Mouse (Mus musculus) stomach, embryonic 16.5 days (tissue): Measurements from ENCODE around the gene Prc1. TPM values are rescaled to one million over a fixed set of nuclear protein-coding genes. Genes with fewer than 3 reads are reported as not detected.

Source experiments
- ATAC-seq: fragments of 200-750 bp; cut with Nextera tagmentation; 2 replicates; pipeline ENCODE4 v1.8.0; 2017; ENCODE audit warnings: moderate number of reproducible peaks, moderate TSS enrichment; ENCODE audit not compliant: insufficient read depth, low FRiP score
- H3K27ac ChIP-seq: fragments of 300-500 bp; sonication (generic); 2 replicates; pipeline ENCODE4 v1.5.1; 2014; ENCODE audit warnings: low read length
- H3K27me3 ChIP-seq: fragments of 300-500 bp; sonication (generic); 2 replicates; pipeline ENCODE4 v1.6.1; 2014; ENCODE audit warnings: low read length, control low read depth, mixed read lengths; ENCODE audit not compliant: control insufficient read depth, insufficient read depth
- H3K36me3 ChIP-seq: fragments of 300-500 bp; sonication (generic); 2 replicates; pipeline ENCODE4 v1.6.1; 2014; ENCODE audit warnings: low read length; ENCODE audit not compliant: control insufficient read depth, insufficient read depth
- H3K4me1 ChIP-seq: fragments of 300-500 bp; sonication (generic); 2 replicates; pipeline ENCODE4 v1.6.1; 2014; ENCODE audit warnings: low read length, control low read depth, mixed read lengths; ENCODE audit not compliant: control insufficient read depth, insufficient read depth
- H3K4me2 ChIP-seq: fragments of 300-500 bp; sonication (generic); 2 replicates; pipeline ENCODE4 v1.6.1; 2014; ENCODE audit warnings: low read depth, low read length, mixed read lengths
- H3K4me3 ChIP-seq: fragments of 300-500 bp; sonication (generic); replicated peaks from 2 replicates; pipeline ENCODE4 v1.5.1; 2014; ENCODE audit warnings: mild to moderate bottlenecking, low read length
- H3K9ac ChIP-seq: fragments of 300-500 bp; sonication (generic); 2 replicates; pipeline ENCODE4 v1.6.1; 2014; ENCODE audit warnings: low read length
- H3K9me3 ChIP-seq: fragments of 300-500 bp; sonication (generic); replicated peaks from 2 replicates; pipeline ENCODE4 v1.6.1; 2016; ENCODE audit warnings: low read length, control low read depth; ENCODE audit not compliant: control insufficient read depth
- WGBS: fragments of 180-500 bp; shearing (Covaris S2); extraction: QIAGEN DNeasy Blood & Tissue Kit; methylation state at CpG from one replicate; pipeline ENCODE4 v1.1.7; 2014; 5-methylcytosine and 5-hydroxymethylcytosine counted together
- polyA plus RNA-seq: library from polyadenylated mRNA; unstranded; fragments of >200 nt; fragmentation: Nextera tagmentation; extraction: Ambion mirVana; gene quantifications from 2 replicates; pipeline ENCODE4 v1.2.1, GENCODE M21; 2015

Prc1 gene
- polyA plus RNA-seq, 1 experiment from 2014 or later, result 125 TPM

DNA sequence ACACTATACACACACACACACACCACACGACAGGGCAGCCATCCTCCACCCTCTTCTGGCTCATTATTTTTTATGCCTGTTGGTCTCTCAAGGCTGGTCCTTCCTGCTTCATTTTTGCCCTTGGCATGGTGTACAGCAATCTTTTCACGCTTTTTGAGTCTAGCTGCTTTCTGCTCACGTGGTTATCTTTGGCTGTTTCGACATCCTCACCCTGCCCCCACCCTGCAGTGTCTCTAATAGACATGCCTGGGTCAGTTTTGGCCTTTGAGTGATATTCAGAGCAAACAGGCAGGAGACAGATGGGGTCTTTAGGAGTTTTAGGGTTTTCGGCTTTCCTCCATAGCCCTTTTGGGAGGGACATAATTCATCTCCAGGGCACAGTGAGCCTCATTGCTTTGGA is 52.6 kb downstream of the Prc1 start:
- Histone ChIP-seq H3K36me3 (no peaks in the 10 kb centered on the region), H3K9ac (no peak overlapping the region), H3K9me3 (no peaks in the 10 kb centered on the region), H3K27ac (peak overlapping the region; percentile 80; the same call in 1 of the 2 replicates), H3K4me3 (no peak overlapping the region), H3K4me1 (peaks cover 13% of the 10 kb centered on the region), H3K4me2 (no peak overlapping the region), H3K27me3 (no peaks in the 10 kb centered on the region)
- WGBS, result 85% methylated on average over 5 of the region's 5 CpGs
- ATAC-seq, result no peak

DNA sequence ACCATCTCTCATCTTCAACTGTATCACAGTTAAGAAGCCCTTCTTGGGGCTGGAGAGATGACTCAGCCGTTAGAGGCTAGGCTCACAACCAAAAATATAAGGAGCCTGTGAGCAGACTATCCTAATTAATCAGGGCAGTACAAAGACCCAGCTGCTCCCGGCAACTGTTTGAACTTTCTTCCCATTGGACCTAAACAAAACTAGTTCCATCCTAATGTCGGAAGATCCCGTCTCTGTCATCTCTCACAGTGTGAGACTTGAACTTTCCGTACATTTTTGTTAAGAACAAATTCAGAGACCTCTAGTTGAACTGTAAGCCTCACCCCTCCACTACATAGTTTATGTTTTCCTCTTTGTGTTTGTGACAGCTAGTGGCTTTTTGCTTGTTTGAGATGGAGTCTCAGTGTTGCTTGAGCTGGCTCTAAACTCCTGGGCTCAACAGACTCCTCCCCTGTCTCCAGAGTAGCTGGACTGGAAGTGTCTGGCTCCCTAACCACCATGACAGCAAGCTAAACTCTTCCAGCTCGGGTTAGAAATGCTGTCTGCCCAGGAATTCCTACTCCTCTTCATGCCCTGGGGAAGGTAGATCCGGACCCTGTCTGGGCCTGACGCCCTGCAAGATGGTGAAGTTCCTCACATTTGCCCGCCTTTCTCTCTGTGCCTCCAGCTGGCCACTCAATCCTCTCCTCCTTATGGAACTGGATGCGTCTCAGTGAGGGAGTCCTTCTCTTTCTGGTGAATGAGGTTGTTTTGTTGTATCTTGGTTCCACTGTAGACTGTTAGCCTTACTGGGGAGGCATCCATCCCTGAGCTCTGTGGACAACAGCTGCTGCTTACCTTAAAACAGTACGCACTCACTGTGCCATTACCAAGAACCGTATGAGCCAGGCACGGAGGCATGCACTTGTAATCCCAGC is 53.7 kb downstream of the Prc1 start:
- Histone ChIP-seq H3K36me3 (no peaks in the 10 kb centered on the region), H3K9ac (no peak overlapping the region), H3K4me3 (no peak overlapping the region), H3K4me1 (peaks cover 13% of the 10 kb centered on the region), H3K9me3 (no peaks in the 10 kb centered on the region), H3K4me2 (no peak overlapping the region), H3K27me3 (no peaks in the 10 kb centered on the region), H3K27ac (peak overlapping the region; percentile 80)
- peak; percentile 46; the same call in 1 of the 2 replicates for ATAC-seq
- 54% methylated on average over 13 of the region's 13 CpGs for WGBS

DNA sequence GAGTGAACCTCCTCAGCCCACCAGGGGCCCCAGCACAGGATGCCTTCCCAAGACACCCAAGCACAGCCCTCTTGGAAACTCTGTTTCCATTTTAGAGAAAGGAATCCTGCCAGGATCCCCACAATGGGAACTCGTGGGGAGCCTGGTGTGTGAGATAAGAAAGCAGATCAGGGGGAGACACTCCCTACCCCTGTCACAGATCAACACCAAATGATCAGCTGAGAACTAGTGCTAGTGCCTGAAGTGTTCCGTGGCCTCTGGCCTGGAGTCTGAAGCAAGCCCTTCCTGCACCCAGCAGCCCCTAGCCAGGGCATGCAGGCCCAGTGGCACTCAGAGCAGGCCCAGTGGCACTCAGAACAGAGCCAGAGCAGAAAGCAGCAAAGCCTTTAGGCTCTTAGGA is 56.6 kb downstream of the Prc1 start:
- no peak overlapping the region for H3K4me3 ChIP-seq
- H3K27me3 ChIP-seq, result no peaks in the 10 kb centered on the region
- H3K9ac ChIP-seq, result no peak overlapping the region
- WGBS, result 65% methylated on average over 2 of the region's 2 CpGs
- no peak for ATAC-seq
- no peaks in the 10 kb centered on the region for H3K36me3 ChIP-seq
- H3K4me2 ChIP-seq, result no peak overlapping the region
- peaks cover 6% of the 10 kb centered on the region; the same call in 1 of the 2 replicates for H3K4me1 ChIP-seq
- no peaks in the 10 kb centered on the region for H3K9me3 ChIP-seq
- no peak overlapping the region for H3K27ac ChIP-seq

DNA sequence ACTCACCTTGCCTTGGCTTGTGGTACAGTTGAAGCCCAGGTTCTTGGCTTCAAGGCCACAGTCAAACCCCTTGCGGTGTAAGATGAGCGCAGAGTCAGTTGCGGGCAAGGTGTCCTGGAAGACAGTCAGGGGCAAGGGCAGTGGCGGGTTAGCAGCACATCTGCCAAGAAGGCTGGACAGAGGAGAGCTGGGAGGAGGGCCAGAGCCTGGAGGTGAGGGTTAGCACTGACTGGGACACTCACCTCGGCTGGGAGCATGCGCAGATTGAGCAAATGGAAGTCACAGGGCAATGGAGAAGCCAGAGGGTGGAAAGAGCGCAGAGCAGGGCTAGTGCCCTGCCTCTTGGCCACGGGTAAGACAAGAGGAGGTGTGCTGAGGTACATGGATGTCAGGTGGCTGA is 58.7 kb downstream of the Prc1 start:
- H3K36me3 ChIP-seq, result no peaks in the 10 kb centered on the region; the same call in 1 of the 2 replicates
- H3K27me3 ChIP-seq, result no peaks in the 10 kb centered on the region
- ATAC-seq, result no peak
- H3K4me3 ChIP-seq, result no peak overlapping the region
- H3K27ac ChIP-seq, result no peak overlapping the region
- no peak overlapping the region; the same call in 1 of the 2 replicates for H3K9ac ChIP-seq
- no peaks in the 10 kb centered on the region for H3K9me3 ChIP-seq
- WGBS, result 90% methylated on average over 8 of the region's 8 CpGs
- no peaks in the 10 kb centered on the region for H3K4me1 ChIP-seq
- no peak overlapping the region for H3K4me2 ChIP-seq

DNA sequence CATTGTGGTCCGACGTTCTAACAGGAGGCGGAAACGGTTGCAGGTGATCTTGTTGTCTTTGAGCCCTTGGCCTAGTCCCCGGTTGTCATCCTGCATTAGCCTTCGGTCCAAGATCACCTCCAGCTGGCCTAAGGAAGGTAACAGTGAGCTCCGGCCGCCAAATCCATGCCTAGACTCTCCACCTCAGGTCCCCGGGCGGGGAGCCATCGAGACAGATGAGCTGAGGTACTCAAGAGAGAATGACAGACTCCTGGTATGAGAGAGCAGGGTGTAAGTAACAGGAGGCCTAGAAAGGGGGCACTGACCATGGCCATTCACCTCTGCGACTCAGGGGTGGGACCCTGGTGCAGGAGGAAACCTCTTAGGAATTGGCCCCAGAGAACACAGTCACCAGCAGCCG is 62.1 kb downstream of the Prc1 start:
- Histone ChIP-seq H3K9ac (no peak overlapping the region), H3K4me3 (no peak overlapping the region), H3K4me2 (no peak overlapping the region), H3K9me3 (no peaks in the 10 kb centered on the region), H3K36me3 (peaks cover 8% of the 10 kb centered on the region), H3K27me3 (no peaks in the 10 kb centered on the region), H3K4me1 (no peaks in the 10 kb centered on the region), H3K27ac (no peak overlapping the region)
- ATAC-seq, result no peak
- 89% methylated on average over 13 of the region's 13 CpGs for WGBS

DNA sequence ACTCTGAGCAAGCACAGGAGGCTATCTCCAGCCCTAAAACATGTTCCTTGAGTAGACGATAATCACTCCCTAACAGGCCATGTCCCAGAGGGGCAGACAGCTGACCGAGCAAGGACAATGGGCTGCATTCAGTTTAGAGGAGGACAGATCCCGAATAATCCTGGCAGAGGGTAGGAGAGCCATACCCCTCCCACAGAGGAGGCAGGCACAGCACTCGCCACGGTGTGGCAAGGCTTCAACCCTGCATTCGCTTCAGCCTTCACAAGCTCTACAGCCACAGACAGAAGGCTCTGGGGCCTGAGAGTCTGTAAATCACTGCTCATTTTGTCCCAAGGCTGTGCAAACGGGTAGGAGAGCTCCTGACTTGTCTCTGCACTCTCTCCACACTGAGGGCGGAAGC is 62.9 kb downstream of the Prc1 start:
- H3K4me2 ChIP-seq, result no peak overlapping the region
- no peaks in the 10 kb centered on the region for H3K9me3 ChIP-seq
- WGBS, result 69% methylated on average over 8 of the region's 8 CpGs
- H3K9ac ChIP-seq, result no peak overlapping the region
- ATAC-seq, result no peak
- H3K27me3 ChIP-seq, result no peaks in the 10 kb centered on the region
- no peaks in the 10 kb centered on the region for H3K4me1 ChIP-seq
- H3K4me3 ChIP-seq, result no peak overlapping the region
- H3K36me3 ChIP-seq, result peaks cover 8% of the 10 kb centered on the region
- H3K27ac ChIP-seq, result no peak overlapping the region

DNA sequence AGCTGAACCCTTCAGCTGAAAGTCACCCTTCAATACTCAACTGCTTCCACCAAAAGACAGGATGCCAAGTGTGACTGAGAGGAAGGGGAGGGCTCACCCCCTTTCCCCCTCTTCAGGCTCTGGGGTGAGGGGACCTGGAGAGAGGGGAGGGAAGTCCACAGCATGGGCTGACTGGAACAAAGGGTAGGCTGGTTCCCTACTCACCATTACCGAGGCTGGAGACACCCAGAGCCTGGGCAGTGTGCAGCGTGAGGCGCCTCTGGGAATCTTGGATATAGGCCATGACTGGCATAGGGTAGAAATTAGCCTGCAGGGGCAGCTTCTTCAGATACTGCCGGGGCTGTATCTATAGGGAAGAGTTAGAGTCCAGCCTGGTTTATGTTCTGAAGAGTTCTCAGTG is 63.8 kb downstream of the Prc1 start:
- H3K4me2 ChIP-seq, result no peak overlapping the region
- WGBS, result 84% methylated on average over 4 of the region's 4 CpGs
- H3K36me3 ChIP-seq, result peaks cover 8% of the 10 kb centered on the region
- H3K27ac ChIP-seq, result no peak overlapping the region
- ATAC-seq, result no peak
- no peak overlapping the region for H3K9ac ChIP-seq
- no peak overlapping the region for H3K4me3 ChIP-seq
- H3K4me1 ChIP-seq, result no peaks in the 10 kb centered on the region
- H3K27me3 ChIP-seq, result no peaks in the 10 kb centered on the region
- no peaks in the 10 kb centered on the region for H3K9me3 ChIP-seq

DNA sequence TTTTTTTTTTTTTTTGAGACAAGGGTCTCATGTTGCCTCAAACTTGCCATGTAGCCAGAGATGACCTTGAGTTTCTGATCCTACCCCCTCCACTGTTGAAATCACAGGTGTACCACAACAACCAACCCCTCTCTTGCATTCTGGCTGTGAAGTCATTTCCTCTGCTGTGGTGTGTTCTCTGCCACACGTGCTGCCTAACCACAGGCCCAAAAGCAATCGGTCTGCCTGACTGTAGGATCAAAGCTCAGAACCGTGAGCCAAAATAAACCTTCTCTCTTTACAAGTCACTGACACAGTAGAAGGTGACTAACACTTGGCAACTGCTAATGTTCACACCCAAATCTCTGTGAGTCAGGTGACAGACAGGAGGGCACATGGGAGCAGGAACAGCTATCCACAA is 66.2 kb downstream of the Prc1 start:
- ATAC-seq, result no peak
- Histone ChIP-seq H3K4me3 (no peak overlapping the region), H3K9me3 (no peaks in the 10 kb centered on the region), H3K36me3 (peaks cover 14% of the 10 kb centered on the region), H3K4me2 (no peak overlapping the region), H3K27ac (no peak overlapping the region), H3K9ac (no peak overlapping the region), H3K4me1 (no peaks in the 10 kb centered on the region), H3K27me3 (no peaks in the 10 kb centered on the region)
- WGBS, result 49% methylated on average over 3 of the region's 3 CpGs

DNA sequence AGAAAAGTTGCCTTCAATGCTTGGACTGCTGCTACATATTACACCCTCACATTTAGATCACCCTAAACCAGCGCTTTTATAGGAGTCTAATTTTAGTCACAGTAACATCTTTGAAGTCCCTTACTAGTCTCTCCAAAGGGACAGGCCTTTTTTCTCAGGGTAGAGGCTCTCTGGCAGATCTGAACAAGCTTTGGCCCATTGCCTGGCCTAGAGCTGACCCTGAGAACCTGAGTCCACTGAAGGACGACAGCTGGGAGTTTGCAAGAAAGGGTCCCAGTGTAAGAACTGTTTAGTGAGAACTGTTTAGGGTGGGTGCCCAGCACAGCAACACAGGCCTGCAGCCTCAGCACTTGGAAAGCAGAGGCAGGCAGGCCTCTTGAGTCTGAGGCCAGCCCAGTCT is 71.5 kb downstream of the Prc1 start:
- Histone ChIP-seq H3K27ac (no peak overlapping the region), H3K9ac (no peak overlapping the region), H3K36me3 (peaks cover 20% of the 10 kb centered on the region), H3K4me2 (no peak overlapping the region), H3K4me3 (no peak overlapping the region), H3K27me3 (no peaks in the 10 kb centered on the region), H3K4me1 (peaks cover 21% of the 10 kb centered on the region), H3K9me3 (no peaks in the 10 kb centered on the region)
- 66% methylated on average over 2 of the region's 2 CpGs for WGBS
- no peak for ATAC-seq
